Mouse (Mus musculus): ENCODE measurements at regions not wholly inside any gene's neighbourhood (a gene's known extent, or its start where the extent isn't known, plus 50 kb on each side); places are given as distances from the start of the nearest gene placed in this dataset.

DNA sequence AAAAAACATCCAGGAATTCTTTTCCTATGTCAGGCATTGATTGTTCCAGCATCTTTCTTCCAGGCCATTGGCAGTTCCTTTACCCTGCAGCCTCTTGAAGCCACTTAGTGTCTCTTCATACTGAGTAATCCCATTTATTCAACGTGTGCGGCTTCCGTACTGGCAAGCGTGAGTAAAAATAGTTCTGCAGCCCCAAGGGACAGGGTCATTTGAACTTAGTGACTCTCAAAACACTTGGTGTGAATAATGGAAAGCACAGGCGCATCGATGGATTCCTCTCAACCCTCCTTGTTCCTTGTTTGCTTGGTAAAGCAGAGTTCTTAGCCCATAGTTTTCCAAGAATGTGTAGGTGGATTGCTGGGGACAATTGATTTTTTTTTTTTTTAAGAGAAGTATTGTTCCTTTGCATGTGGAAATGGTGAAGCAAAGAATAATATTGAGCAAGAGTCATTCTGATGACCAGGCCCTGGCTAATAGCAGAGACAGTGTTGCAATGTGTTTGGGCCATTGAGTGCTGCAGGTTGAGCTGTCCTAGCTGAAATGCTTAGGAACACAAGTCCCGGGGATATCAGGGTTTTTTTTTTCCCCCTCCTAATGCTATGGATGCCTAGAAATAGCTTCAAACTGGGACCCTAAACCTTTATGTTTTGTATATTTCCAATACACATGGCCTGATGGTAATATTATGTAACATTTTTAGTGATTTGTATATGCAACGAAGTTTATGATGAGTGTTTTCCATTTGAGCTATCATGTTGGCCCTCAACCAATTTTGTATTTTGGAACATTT lies 1294.1 kb upstream of the A1bg start:
- dilution Hi-C loops (cut with MboI; ENCODE audit: extremely low pct_ligation_motif_present, extremely low pct_unique_long_range_greater_than_20kb, low sequenced_read_pairs): no loop called here
- H3K79me2 ChIP-seq (replicated peaks; ENCODE audit: control insufficient read depth, extremely low read depth, insufficient read depth, poor library complexity, severe bottlenecking): peaks cover 58% of the 10 kb centered on the region
- no peaks in the 10 kb centered on the region for H3K27me3 ChIP-seq (replicated peaks)
- H3K4me2 ChIP-seq (ENCODE audit: insufficient read depth, low read depth, poor library complexity, severe bottlenecking): peak overlapping the region; percentile 64
- peaks cover 55 to 97% of the 10 kb centered on the region in 2 experiments for H3K36me3 ChIP-seq (replicated peaks in 1 of 2; ENCODE audit: control insufficient read depth in 1 of 2, insufficient read depth in 1 of 2, low read length in 1 of 2)
- TF ChIP-seq CHD1 (IDR thresholded peaks at IDR 0.05; ENCODE audit: low read depth, low read length) (0 out of 2 replicates have a peak, but pooled peaks have one; percentile 33), HCFC1 (IDR thresholded peaks at IDR 0.05; ENCODE audit: low read depth, low read length) (no peak), ETS1 (conservative IDR thresholded peaks at IDR 0.05; ENCODE audit: low read depth, low read length) (peak; percentile 52), KAT2A (IDR thresholded peaks at IDR 0.05; ENCODE audit: insufficient replicate concordance, low read length) (no peak), JUND (conservative IDR thresholded peaks at IDR 0.05; ENCODE audit: low read depth, low read length) (0 out of 2 replicates have a peak, but pooled peaks have one; percentile 18), IRF4 (IDR thresholded peaks at IDR 0.05; ENCODE audit: low read depth, low read length) (0 out of 2 replicates have a peak, but pooled peaks have one; percentile 24), SIN3A (IDR thresholded peaks at IDR 0.05; ENCODE audit: low read length) (peak; percentile 41; the same call in 1 of the 2 replicates), BHLHE40 (IDR thresholded peaks at IDR 0.05; ENCODE audit: low read depth, low read length) (peak; percentile 66), MEF2A (IDR thresholded peaks at IDR 0.05; ENCODE audit: borderline replicate concordance, low read depth, low read length) (peak; percentile 91)
- peak overlapping the region; percentile 41; the same call in 1 of the 2 replicates for H3K27ac ChIP-seq (ENCODE audit: insufficient read depth, low read depth)
- H3K4me3 ChIP-seq (replicated peaks in 1 of 3; ENCODE audit: low read depth in 2 of 3, low read length in 2 of 3, poor library complexity in 1 of 3): no peak overlapping the region
- H3K4me1 ChIP-seq (ENCODE audit: control insufficient read depth in 1 of 2, insufficient read depth in 2 of 2): peaks cover 40 to 84% of the 10 kb centered on the region in 2 experiments
- H3K9ac ChIP-seq (ENCODE audit: insufficient read depth, low read depth): no peak overlapping the region
- peaks cover 4% of the 10 kb centered on the region for H3K9me3 ChIP-seq (replicated peaks; ENCODE audit: low read length)
- peak; percentile 85 for DNase-seq (ENCODE audit: extremely low read depth)
- in situ Hi-C loops (cut with MboI; ENCODE audit: low pct_ligation_motif_present, low pct_unique_long_range_greater_than_20kb, low sequenced_read_pairs): no loop called here

DNA sequence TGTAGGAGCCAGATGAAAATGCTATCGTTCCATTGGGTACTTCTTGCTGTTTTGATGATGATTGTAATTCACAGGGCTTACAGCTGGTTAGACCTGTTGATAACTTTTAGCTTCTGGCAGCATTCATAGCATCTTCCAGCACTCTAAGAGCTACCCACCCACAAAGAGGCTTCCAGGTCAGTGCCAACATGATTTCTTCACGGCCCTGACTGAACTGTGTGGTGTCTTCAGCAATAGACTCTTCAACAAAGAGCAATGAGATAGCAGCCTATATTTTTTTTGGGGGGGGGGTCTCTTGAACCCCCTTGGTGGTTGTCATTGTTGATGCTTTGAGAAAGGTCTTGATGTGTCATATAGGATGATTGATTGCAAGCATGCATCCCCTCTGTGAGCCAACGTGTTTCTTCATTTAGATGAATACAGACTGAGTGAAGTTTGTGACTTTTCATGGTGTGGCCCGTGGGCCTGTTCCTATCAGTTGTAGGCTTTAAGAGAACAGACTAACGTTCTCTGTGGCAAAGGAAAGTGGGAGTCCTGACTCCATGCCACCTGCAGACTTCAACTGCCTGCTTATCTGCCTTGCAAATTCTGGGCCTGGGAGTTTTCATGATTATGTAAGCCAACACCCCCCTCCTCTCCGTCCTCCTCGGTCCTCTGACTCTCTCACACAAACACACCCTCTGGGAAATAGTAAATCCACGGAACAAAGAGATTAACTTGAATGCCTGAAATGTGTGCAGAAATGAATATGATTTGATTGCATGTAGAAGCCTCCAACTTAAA lies 1293.0 kb upstream of the A1bg start:
- Histone ChIP-seq H3K27ac (ENCODE audit: insufficient read depth, low read depth) (peak overlapping the region; percentile 70), H3K9me3 (replicated peaks; ENCODE audit: low read length) (peaks cover 11% of the 10 kb centered on the region), H3K27me3 (replicated peaks) (no peaks in the 10 kb centered on the region), H3K4me1 (ENCODE audit: control insufficient read depth in 1 of 2, insufficient read depth in 2 of 2) (peaks cover 33 to 81% of the 10 kb centered on the region in 2 experiments), H3K4me2 (ENCODE audit: insufficient read depth, low read depth, poor library complexity, severe bottlenecking) (peak overlapping the region; percentile 64), H3K9ac (ENCODE audit: insufficient read depth, low read depth) (peak overlapping the region; percentile 7; the same call in 1 of the 2 replicates), H3K4me3 (replicated peaks in 1 of 3; ENCODE audit: low read depth in 2 of 3, low read length in 2 of 3, poor library complexity in 1 of 3) (no peak overlapping the region), H3K79me2 (replicated peaks; ENCODE audit: control insufficient read depth, extremely low read depth, insufficient read depth, poor library complexity, severe bottlenecking) (peaks cover 55% of the 10 kb centered on the region), H3K36me3 (replicated peaks in 1 of 2; ENCODE audit: control insufficient read depth in 1 of 2, insufficient read depth in 1 of 2, low read length in 1 of 2) (peaks cover 55 to 98% of the 10 kb centered on the region in 2 experiments)
- in situ Hi-C loops (cut with MboI; ENCODE audit: low pct_ligation_motif_present, low pct_unique_long_range_greater_than_20kb, low sequenced_read_pairs): no loop called here
- dilution Hi-C loops (cut with MboI; ENCODE audit: extremely low pct_ligation_motif_present, extremely low pct_unique_long_range_greater_than_20kb, low sequenced_read_pairs): no loop called here
- peak; percentile 88 for DNase-seq (ENCODE audit: extremely low read depth)
- TF ChIP-seq EP300 (IDR thresholded peaks at IDR 0.05; ENCODE audit: low read length) (peak; percentile 85), USF1 (IDR thresholded peaks at IDR 0.05; ENCODE audit: low read depth, low read length) (no peak), RCOR1 (conservative IDR thresholded peaks at IDR 0.05; ENCODE audit: low read depth, low read length) (no peak), SMC3 (IDR thresholded peaks at IDR 0.05; ENCODE audit: low read depth, low read length) (0 out of 2 replicates have a peak, but pooled peaks have one; percentile 11), ELF1 (IDR thresholded peaks at IDR 0.05; ENCODE audit: low read depth, low read length) (no peak), KAT2A (IDR thresholded peaks at IDR 0.05; ENCODE audit: insufficient replicate concordance, low read length) (no peak), CTCF (conservative IDR thresholded peaks at IDR 0.05 in 1 of 2, IDR thresholded peaks at IDR 0.05 in 1 of 2; ENCODE audit: low read depth in 2 of 2, low read length in 2 of 2) (no peak), SIN3A (IDR thresholded peaks at IDR 0.05; ENCODE audit: low read length) (peak; percentile 69), POLR2AphosphoS2 (IDR thresholded peaks at IDR 0.05; ENCODE audit: low read depth, low read length) (peak; percentile 80), ZC3H11A (IDR thresholded peaks at IDR 0.05; ENCODE audit: low read depth, low read length) (no peak), MEF2A (IDR thresholded peaks at IDR 0.05; ENCODE audit: borderline replicate concordance, low read depth, low read length) (peak; percentile 64; the same call in 1 of the 2 replicates), E2F4 (IDR thresholded peaks at IDR 0.05; ENCODE audit: insufficient replicate concordance, low read depth, low read length) (no peak), NRF1 (IDR thresholded peaks at IDR 0.05; ENCODE audit: low read depth, low read length) (no peak), MYC (IDR thresholded peaks at IDR 0.05; ENCODE audit: low read depth, low read length) (no peak), HCFC1 (IDR thresholded peaks at IDR 0.05; ENCODE audit: low read depth, low read length) (no peak; the same call in 1 of the 2 replicates), ETS1 (conservative IDR thresholded peaks at IDR 0.05; ENCODE audit: low read depth, low read length) (peak; percentile 89), ZMIZ1 (IDR thresholded peaks at IDR 0.05; ENCODE audit: low read depth, low read length) (0 out of 2 replicates have a peak, but pooled peaks have one; percentile 51), ZKSCAN1 (IDR thresholded peaks at IDR 0.05; ENCODE audit: borderline replicate concordance, low read depth, low read length) (no peak), MAFK (IDR thresholded peaks at IDR 0.05; ENCODE audit: insufficient replicate concordance, low read length) (no peak), RAD21 (IDR thresholded peaks at IDR 0.05; ENCODE audit: low read depth, low read length) (no peak; the same call in 1 of the 2 replicates), CHD1 (IDR thresholded peaks at IDR 0.05; ENCODE audit: low read depth, low read length) (no peak), PAX5 (IDR thresholded peaks at IDR 0.05; ENCODE audit: low read length) (no peak), GABPA (IDR thresholded peaks at IDR 0.05; ENCODE audit: insufficient replicate concordance, low read depth, low read length) (no peak), IRF4 (IDR thresholded peaks at IDR 0.05; ENCODE audit: low read depth, low read length) (peak; percentile 89)
